Mouse (Mus musculus) testis, adult 2 months (tissue): ENCODE measurements around the gene 1700007K13Rik. TPM values are rescaled to one million over a fixed set of nuclear protein-coding genes. Genes with fewer than 3 reads are reported as not detected.
A peak's percentile ranks its signal among the peaks of the same experiment; 100 is the strongest.

ENCODE experiments used
- H3K27ac ChIP-seq: fragments of 200-500 bp; 2 replicates; pipeline ENCODE4 v1.5.1; 2012; ENCODE audit warnings: low read depth, low read length; ENCODE audit not compliant: control insufficient read depth, insufficient read depth
- H3K27me3 ChIP-seq: fragments of 200-500 bp; 2 replicates; pipeline ENCODE4 v1.6.1; 2012; ENCODE audit warnings: mild to moderate bottlenecking, low read length, moderate library complexity; ENCODE audit not compliant: control insufficient read depth, insufficient read depth
- H3K36me3 ChIP-seq: fragments of 200-500 bp; 2 replicates; pipeline ENCODE4 v1.6.1; 2012; ENCODE audit warnings: mild to moderate bottlenecking, low read length; ENCODE audit not compliant: control insufficient read depth, insufficient read depth
- H3K4me1 ChIP-seq: fragments of 200-500 bp; 2 replicates; pipeline ENCODE4 v1.6.1; 2012; ENCODE audit warnings: low read length; ENCODE audit not compliant: control insufficient read depth, insufficient read depth
- H3K4me3 ChIP-seq: fragments of 200-500 bp; 2 replicates; pipeline ENCODE4 v1.5.1; 2012; ENCODE audit warnings: low read depth, mild to moderate bottlenecking, low read length, moderate library complexity, mixed read lengths; ENCODE audit not compliant: control insufficient read depth
- CTCF ChIP-seq: fragments of 200-500 bp; IDR thresholded peaks from 2 replicates; pipeline ENCODE4 v1.5.1; 2012; ENCODE audit warnings: low read depth, mild to moderate bottlenecking, inconsistent platforms, low read length, moderate library complexity; ENCODE audit not compliant: control insufficient read depth, insufficient read depth, insufficient replicate concordance
- POLR2A ChIP-seq: fragments of 200-500 bp; IDR thresholded peaks from 2 replicates; pipeline ENCODE4 v1.6.1; 2012; ENCODE audit warnings: low read depth, mild to moderate bottlenecking, inconsistent platforms, low read length, moderate library complexity; ENCODE audit not compliant: control insufficient read depth
- polyA plus RNA-seq: library from polyadenylated mRNA; depleted of rRNA; stranded (reverse); fragments of >200 nt; gene quantifications from 2 replicates; pipeline ENCODE4 v1.2.3, GENCODE M21; 2012

1700007K13Rik gene
- polyA plus RNA-seq, 1 experiment: 49.9 TPM

GRCm38 (mm10) chr2:28468486-28469225, 2.5 kb upstream of the 1700007K13Rik start:
- no peak for TF ChIP-seq CTCF
- no peak for TF ChIP-seq POLR2A
- H3K27me3 ChIP-seq: no peaks in the 10 kb centered on the region
- H3K4me1 ChIP-seq: peaks cover 12% of the 10 kb centered on the region
- H3K27ac ChIP-seq: peak overlapping the region; percentile 46
- H3K4me3 ChIP-seq: peak overlapping the region; percentile 87
- no peaks in the 10 kb centered on the region; the same call in none of the 2 replicates for H3K36me3 ChIP-seq

- Histone ChIP-seq H3K4me1 (peaks cover 12% of the 10 kb centered on the region), H3K36me3 (no peaks in the 10 kb centered on the region; the same call in none of the 2 replicates), H3K4me3 (peak within 1 kb of the TSS; percentile 87), H3K27me3 (no peaks in the 10 kb centered on the region), H3K27ac (peak within 1 kb of the TSS; percentile 46)
- TF ChIP-seq CTCF (peak; percentile 82; the same call in 1 of the 2 replicates), POLR2A (peak; percentile 88)
These were observed 1.8 kb upstream of the 1700007K13Rik start, which contains the start of gene Mrps2 for GRCm38 (mm10) chr2:28467860-28468485. Mrps2 (plus strand) TSS chr2:28468066.

GRCm38 (mm10) chr2:28464919-28465318, 1.2 kb downstream of the 1700007K13Rik start:
- H3K36me3 ChIP-seq: no peaks in the 10 kb centered on the region; the same call in 1 of the 2 replicates
- TF ChIP-seq POLR2A (no peak), CTCF (no peak)

GRCm38 (mm10) chr2:28463919-28464318, 2.2 kb downstream of the 1700007K13Rik start:
- Histone ChIP-seq H3K27me3 (no peaks in the 10 kb centered on the region), H3K27ac (no peak overlapping the region), H3K4me1 (peaks cover 12% of the 10 kb centered on the region), H3K4me3 (peak overlapping the region; percentile 80), H3K36me3 (no peaks in the 10 kb centered on the region)
- TF ChIP-seq CTCF (peak; percentile 75; the same call in 1 of the 2 replicates), POLR2A (no peak)

More at GRCm38 (mm10) chr2:28464919-28465318, 1.2 kb downstream of the 1700007K13Rik start:
- no peak overlapping the region for H3K27ac ChIP-seq
- H3K4me1 ChIP-seq: peaks cover 12% of the 10 kb centered on the region
- H3K27me3 ChIP-seq: no peaks in the 10 kb centered on the region
- peak overlapping the region; percentile 80 for H3K4me3 ChIP-seq

- TF ChIP-seq CTCF: no peak
- no peak for TF ChIP-seq POLR2A
- Histone ChIP-seq H3K4me1 (no peaks in the 10 kb centered on the region), H3K4me3 (no peak overlapping the region), H3K27me3 (no peaks in the 10 kb centered on the region), H3K36me3 (no peaks in the 10 kb centered on the region), H3K27ac (no peak overlapping the region)
These were observed 9.5 kb downstream of the 1700007K13Rik start for GRCm38 (mm10) chr2:28456616-28457015.

GRCm38 (mm10) chr2:28453539-28453938, 12.6 kb downstream of the 1700007K13Rik start:
- Histone ChIP-seq H3K36me3 (no peaks in the 10 kb centered on the region), H3K27ac (no peak overlapping the region), H3K4me3 (no peak overlapping the region), H3K27me3 (no peaks in the 10 kb centered on the region), H3K4me1 (no peaks in the 10 kb centered on the region)
- TF ChIP-seq POLR2A (peak; percentile 15; the same call in 1 of the 2 replicates), CTCF (no peak)

- TF ChIP-seq POLR2A (no peak), CTCF (no peak)
- Histone ChIP-seq H3K36me3 (no peaks in the 10 kb centered on the region), H3K4me3 (no peak overlapping the region), H3K27me3 (no peaks in the 10 kb centered on the region), H3K4me1 (peaks cover 6% of the 10 kb centered on the region), H3K27ac (no peak overlapping the region)
These were observed 14.5 kb downstream of the 1700007K13Rik start for GRCm38 (mm10) chr2:28451663-28452062.
